In genomic region chr7:80661082-80661481, GRCm38 (mm10) we compare ENCODE assay signal across 10 mouse cellular contexts. TPM values are rescaled to one million over a fixed set of nuclear protein-coding genes. Genes with fewer than 3 reads are reported as not detected.
DNase-seq lines count a peak whose midpoint lies in the region; ATAC-seq and TF ChIP-seq lines count a peak whose summit lies in the region.
"Had no signal": no experiment of that assay in that cellular context is flagged by ENCODE, and none has a peak within 500 bp of the region (broad histone marks: within the 10 kb centered on the region; RNA-seq: fewer than 3 reads in every experiment).

No protein-coding gene starts in this region.

- H3K36me3 ChIP-seq in forebrain, embryonic 13.5 days (ENCODE audit: poor library complexity, severe bottlenecking), result no peaks in the 10 kb centered on the region
- no peaks in the 10 kb centered on the region for H3K36me3 ChIP-seq in forebrain, embryonic 12.5 days (replicated peaks)
- H3K36me3 ChIP-seq in hindbrain, embryonic 14.5 days (replicated peaks; ENCODE audit: control insufficient read depth, insufficient read depth), result no peaks in the 10 kb centered on the region
- no peaks in the 10 kb centered on the region for H3K36me3 ChIP-seq in hindbrain, embryonic 10.5 days
- H3K36me3 ChIP-seq in testis, adult 2 months (ENCODE audit: control insufficient read depth, insufficient read depth, low read length), result no peaks in the 10 kb centered on the region

- no peaks in the 10 kb centered on the region for H3K9me3 ChIP-seq in forebrain, embryonic 13.5 days (replicated peaks)
- H3K9me3 ChIP-seq in forebrain, embryonic 12.5 days, result no peaks in the 10 kb centered on the region
- H3K9me3 ChIP-seq in hindbrain, embryonic 14.5 days (ENCODE audit: control insufficient read depth, low read length), result no peaks in the 10 kb centered on the region
- no peaks in the 10 kb centered on the region for H3K9me3 ChIP-seq in hindbrain, embryonic 10.5 days

- H3K4me2 ChIP-seq in forebrain, embryonic 13.5 days, result no peak overlapping the region
- no peak overlapping the region for H3K4me2 ChIP-seq in forebrain, embryonic 12.5 days
- H3K4me2 ChIP-seq in hindbrain, embryonic 14.5 days (replicated peaks), result no peak overlapping the region

- no peak for TF ChIP-seq POLR2A in testis, adult 2 months (IDR thresholded peaks at IDR 0.05; ENCODE audit: control insufficient read depth, low read depth, low read length)

- peak overlapping the region; percentile 60 for H3K27ac ChIP-seq in forebrain, embryonic 13.5 days
- H3K27ac ChIP-seq in forebrain, embryonic 12.5 days, result no peak overlapping the region
- H3K27ac ChIP-seq in hindbrain, embryonic 14.5 days, result peak overlapping the region; percentile 71
- no peak overlapping the region for H3K27ac ChIP-seq in hindbrain, embryonic 10.5 days
- H3K27ac ChIP-seq in testis, adult 2 months (ENCODE audit: control insufficient read depth, insufficient read depth, low read depth, low read length), result peak overlapping the region; percentile 46; the same call in 1 of the 2 replicates

- H3K27me3 ChIP-seq in forebrain, embryonic 13.5 days, result no peaks in the 10 kb centered on the region
- no peaks in the 10 kb centered on the region for H3K27me3 ChIP-seq in forebrain, embryonic 12.5 days
- no peaks in the 10 kb centered on the region for H3K27me3 ChIP-seq in hindbrain, embryonic 14.5 days (ENCODE audit: control insufficient read depth, insufficient read depth, low read length)
- no peaks in the 10 kb centered on the region for H3K27me3 ChIP-seq in hindbrain, embryonic 10.5 days (ENCODE audit: insufficient read depth, poor library complexity, severe bottlenecking)
- H3K27me3 ChIP-seq in testis, adult 2 months (ENCODE audit: control insufficient read depth, insufficient read depth, low read length), result no peaks in the 10 kb centered on the region

- ATAC-seq in forebrain, embryonic 13.5 days, result peak; percentile 64; the same call in 1 of the 2 replicates
- ATAC-seq in forebrain, embryonic 12.5 days (ENCODE audit: low FRiP score), result no peak
- ATAC-seq in hindbrain, embryonic 14.5 days (ENCODE audit: low FRiP score), result peak; percentile 74
- no peak for ATAC-seq in megakaryocyte, adult 5-6 weeks (ENCODE audit: poor library complexity, severe bottlenecking)
- ATAC-seq: intestine, embryonic 16.5 days had no signal

- DNase-seq in hindbrain, embryonic 14.5 days (ENCODE audit: low spot score), result no peak
- no peak for DNase-seq in hindbrain, embryonic 10.5 days (ENCODE audit: low spot score)
- DNase-seq in testis, postnatal 10 days (ENCODE audit: low spot score), result no peak
- no peak for DNase-seq in spleen, adult 18-20 months
- DNase-seq: embryo, embryonic 11 days had no signal

- H3K4me3 ChIP-seq in forebrain, embryonic 13.5 days, result no peak overlapping the region
- H3K4me3 ChIP-seq in forebrain, embryonic 12.5 days (replicated peaks), result no peak overlapping the region
- H3K4me3 ChIP-seq in hindbrain, embryonic 14.5 days (replicated peaks; ENCODE audit: low read length), result no peak overlapping the region
- no peak overlapping the region for H3K4me3 ChIP-seq in hindbrain, embryonic 10.5 days
- H3K4me3 ChIP-seq in testis, adult 2 months (ENCODE audit: control insufficient read depth, low read depth, low read length), result no peak overlapping the region

- H3K9ac ChIP-seq in forebrain, embryonic 13.5 days, result no peak overlapping the region
- no peak overlapping the region for H3K9ac ChIP-seq in forebrain, embryonic 12.5 days
- no peak overlapping the region for H3K9ac ChIP-seq in hindbrain, embryonic 14.5 days

- 84% methylated on average over 4 of the region's 4 CpGs for WGBS in forebrain, embryonic 13.5 days
- 94% methylated on average over 4 of the region's 4 CpGs for WGBS in forebrain, embryonic 12.5 days
- WGBS in hindbrain, embryonic 14.5 days, result 87% methylated on average over 4 of the region's 4 CpGs
- WGBS in hindbrain, embryonic 10.5 days, result 90% methylated on average over 4 of the region's 4 CpGs

- peaks cover 24% of the 10 kb centered on the region for H3K4me1 ChIP-seq in forebrain, embryonic 13.5 days
- H3K4me1 ChIP-seq in forebrain, embryonic 12.5 days, result peaks cover 8% of the 10 kb centered on the region; the same call in 1 of the 2 replicates
- H3K4me1 ChIP-seq in hindbrain, embryonic 14.5 days (replicated peaks; ENCODE audit: control insufficient read depth, insufficient read depth, low read length), result peaks cover 13% of the 10 kb centered on the region; the same call in 1 of the 2 replicates
- H3K4me1 ChIP-seq in hindbrain, embryonic 10.5 days (replicated peaks), result peaks cover 7% of the 10 kb centered on the region
- peaks cover 2% of the 10 kb centered on the region for H3K4me1 ChIP-seq in testis, adult 2 months (ENCODE audit: control insufficient read depth, insufficient read depth, low read length)

- no peak for TF ChIP-seq CTCF in testis, adult 2 months (IDR thresholded peaks at IDR 0.05; ENCODE audit: control insufficient read depth, insufficient read depth, insufficient replicate concordance, low read depth, low read length)

RNA-seq across cellular contexts. Expression of gene Crtc3, which starts 27.6 kb away (rescaled TPM):
- 10.3 and 11.5 TPM in 2 replicates for polyA plus RNA-seq in forebrain, embryonic 13.5 days (2015; fragmentation: Nextera tagmentation; extraction: Ambion mirVana)
- 12.3 and 12.6 TPM in 2 replicates for polyA plus RNA-seq in forebrain, embryonic 12.5 days (2016; fragmentation: Nextera tagmentation; extraction: Ambion mirVana)
- polyA plus RNA-seq in hindbrain, embryonic 14.5 days (2014; fragmentation: Nextera tagmentation; extraction: Ambion mirVana), result 14.4 and 16.8 TPM in 2 replicates
- 8.1 and 10.1 TPM in 2 replicates for polyA plus RNA-seq in hindbrain, embryonic 10.5 days (2016; fragmentation: Nextera tagmentation; extraction: Ambion mirVana)
- polyA plus RNA-seq in testis, adult 2 months (2012; rRNA removed), result 7.7 and 8.8 TPM in 2 replicates
- total RNA-seq in megakaryocyte, adult 5-6 weeks (2015), result 21.3 and 26.9 TPM in 2 replicates
- 12.5 and 13.0 TPM in 2 replicates for total RNA-seq in megakaryocyte, adult 5-6 weeks (2017)

Comparison
In these comparisons a context has a peak if more than half of its experiments do, and no peak if none do; other contexts are left out.
1. ATAC-seq: peak in forebrain, embryonic 13.5 days (single experiment) and hindbrain, embryonic 14.5 days (single experiment); none in forebrain, embryonic 12.5 days (single experiment) and megakaryocyte, adult 5-6 weeks (single experiment).
2. H3K27ac ChIP-seq: peak in forebrain, embryonic 13.5 days (single experiment), hindbrain, embryonic 14.5 days (single experiment) and testis, adult 2 months (single experiment); none in forebrain, embryonic 12.5 days (single experiment) and hindbrain, embryonic 10.5 days (single experiment).